ENCODE assay signal across 10 mouse cellular contexts in genomic region chr9:107619546-107619879, GRCm38 (mm10). TPM values are rescaled to one million over a fixed set of nuclear protein-coding genes. Genes with fewer than 3 reads are reported as not detected.
DNase-seq lines count a peak whose midpoint lies in the region; ATAC-seq and TF ChIP-seq lines count a peak whose summit lies in the region.
"Had no signal": no experiment of that assay in that cellular context is flagged by ENCODE, and none has a peak within 500 bp of the region (broad histone marks: within the 10 kb centered on the region; RNA-seq: fewer than 3 reads in every experiment).

No protein-coding gene starts in this region.

- H3K9ac ChIP-seq in forebrain, embryonic 12.5 days, result no peak overlapping the region
- no peak overlapping the region for H3K9ac ChIP-seq in forebrain, postnatal 0 days
- H3K9ac ChIP-seq in lung, embryonic 15.5 days, result no peak overlapping the region
- H3K9ac ChIP-seq in hindbrain, embryonic 12.5 days, result no peak overlapping the region
- no peak overlapping the region for H3K9ac ChIP-seq in neural tube, embryonic 15.5 days (replicated peaks)

- peaks cover 82% of the 10 kb centered on the region for H3K36me3 ChIP-seq in forebrain, embryonic 12.5 days (replicated peaks)
- H3K36me3 ChIP-seq in forebrain, postnatal 0 days (ENCODE audit: insufficient read depth), result peaks cover 53% of the 10 kb centered on the region
- peaks cover 78% of the 10 kb centered on the region for H3K36me3 ChIP-seq in lung, embryonic 15.5 days
- peaks cover 75% of the 10 kb centered on the region for H3K36me3 ChIP-seq in hindbrain, embryonic 12.5 days
- peaks cover 65% of the 10 kb centered on the region for H3K36me3 ChIP-seq in neural tube, embryonic 15.5 days

- no peak for TF ChIP-seq POLR2A in lung, adult 2 months (IDR thresholded peaks at IDR 0.05; ENCODE audit: borderline replicate concordance, extremely low read depth, low read depth, low read length)

- no peak for DNase-seq in forebrain, postnatal 0 days
- no peak for DNase-seq in lung, adult 2 months
- DNase-seq in gastrocnemius, postnatal 4 days (ENCODE audit: low spot score in 2 of 2), result no peak
- no peak for DNase-seq in left cerebral cortex, postnatal 14 days (ENCODE audit: low spot score in 2 of 2)
- DNase-seq: spleen, adult 18-20 months had no signal

- H3K27me3 ChIP-seq in forebrain, embryonic 12.5 days, result no peaks in the 10 kb centered on the region
- no peaks in the 10 kb centered on the region for H3K27me3 ChIP-seq in forebrain, postnatal 0 days (ENCODE audit: insufficient read depth, low read length)
- H3K27me3 ChIP-seq in lung, embryonic 15.5 days, result no peaks in the 10 kb centered on the region
- H3K27me3 ChIP-seq in hindbrain, embryonic 12.5 days, result no peaks in the 10 kb centered on the region
- H3K27me3 ChIP-seq in neural tube, embryonic 15.5 days (replicated peaks), result no peaks in the 10 kb centered on the region
- H3K27me3 ChIP-seq: CH12.LX had no signal

- 87% methylated on average over 13 of the region's 13 CpGs for WGBS in forebrain, embryonic 12.5 days
- 75% methylated on average over 13 of the region's 13 CpGs for WGBS in forebrain, postnatal 0 days
- whole genome bisulfite sequencing in lung, embryonic 15.5 days, result 42% methylated on average over 13 of the region's 13 CpGs
- 46% methylated on average over 13 of the region's 13 CpGs for WGBS in lung, adult 2 months
- WGBS in hindbrain, embryonic 12.5 days, result 86% methylated on average over 13 of the region's 13 CpGs
- WGBS in neural tube, embryonic 15.5 days, result 77% methylated on average over 13 of the region's 13 CpGs

- H3K27ac ChIP-seq in forebrain, embryonic 12.5 days, result peak overlapping the region; percentile 62; the same call in 1 of the 2 replicates
- H3K27ac ChIP-seq in forebrain, postnatal 0 days (ENCODE audit: low read depth, low read length), result no peak overlapping the region
- peak overlapping the region; percentile 88 for H3K27ac ChIP-seq in lung, embryonic 15.5 days
- H3K27ac ChIP-seq in hindbrain, embryonic 12.5 days, result peak overlapping the region; percentile 40; the same call in 1 of the 2 replicates
- H3K27ac ChIP-seq in neural tube, embryonic 15.5 days (replicated peaks), result peak overlapping the region; percentile 45

- H3K4me3 ChIP-seq in forebrain, embryonic 12.5 days (replicated peaks), result no peak overlapping the region
- no peak overlapping the region for H3K4me3 ChIP-seq in forebrain, postnatal 0 days (ENCODE audit: low read depth, low read length)
- no peak overlapping the region for H3K4me3 ChIP-seq in lung, embryonic 15.5 days
- H3K4me3 ChIP-seq in lung, adult 2 months (replicated peaks; ENCODE audit: extremely low read depth, low read depth, low read length), result no peak overlapping the region
- no peak overlapping the region for H3K4me3 ChIP-seq in hindbrain, embryonic 12.5 days
- H3K4me3 ChIP-seq in neural tube, embryonic 15.5 days (replicated peaks), result no peak overlapping the region

- intact Hi-C loops in left cerebral cortex, postnatal 14 days (cut with DNase I), result no loop called here

- no peak for ATAC-seq in forebrain, embryonic 12.5 days (ENCODE audit: low FRiP score)
- ATAC-seq in forebrain, postnatal 0 days, result no peak
- no peak; the same call in none of the 2 replicates for ATAC-seq in lung, embryonic 15.5 days (ENCODE audit: borderline replicate concordance, extremely low read depth, low FRiP score, low TSS enrichment)
- ATAC-seq in hindbrain, embryonic 12.5 days (ENCODE audit: low FRiP score), result no peak
- no peak for ATAC-seq in neural tube, embryonic 15.5 days (ENCODE audit: low FRiP score)

- no peaks in the 10 kb centered on the region for H3K9me3 ChIP-seq in forebrain, embryonic 12.5 days
- no peaks in the 10 kb centered on the region for H3K9me3 ChIP-seq in forebrain, postnatal 0 days (ENCODE audit: low read length)
- no peaks in the 10 kb centered on the region for H3K9me3 ChIP-seq in lung, embryonic 15.5 days
- no peaks in the 10 kb centered on the region for H3K9me3 ChIP-seq in hindbrain, embryonic 12.5 days (replicated peaks)
- H3K9me3 ChIP-seq in neural tube, embryonic 15.5 days (replicated peaks), result no peaks in the 10 kb centered on the region

- no peak overlapping the region for H3K4me2 ChIP-seq in forebrain, embryonic 12.5 days
- no peak overlapping the region for H3K4me2 ChIP-seq in forebrain, postnatal 0 days (ENCODE audit: low read depth)
- no peak overlapping the region for H3K4me2 ChIP-seq in lung, embryonic 15.5 days
- no peak overlapping the region for H3K4me2 ChIP-seq in hindbrain, embryonic 12.5 days (replicated peaks)
- no peak overlapping the region for H3K4me2 ChIP-seq in neural tube, embryonic 15.5 days

- no peak for TF ChIP-seq CTCF in forebrain, postnatal 0 days (IDR thresholded peaks at IDR 0.05; ENCODE audit: low read depth)
- TF ChIP-seq CTCF in lung, adult 2 months (IDR thresholded peaks at IDR 0.05; ENCODE audit: insufficient read depth, low read length), result no peak

- peaks cover 26% of the 10 kb centered on the region for H3K4me1 ChIP-seq in forebrain, embryonic 12.5 days
- H3K4me1 ChIP-seq in forebrain, postnatal 0 days (ENCODE audit: insufficient read depth), result no peaks in the 10 kb centered on the region
- peaks cover 41% of the 10 kb centered on the region for H3K4me1 ChIP-seq in lung, embryonic 15.5 days
- H3K4me1 ChIP-seq in lung, adult 2 months (ENCODE audit: control insufficient read depth, insufficient read depth, low read length), result peaks cover 30% of the 10 kb centered on the region
- peaks cover 26% of the 10 kb centered on the region for H3K4me1 ChIP-seq in hindbrain, embryonic 12.5 days
- H3K4me1 ChIP-seq in neural tube, embryonic 15.5 days, result peaks cover 36% of the 10 kb centered on the region

RNA-seq across cellular contexts. Expression of gene Sema3b, which starts 10.5 kb away (rescaled TPM):
- 1.7 and 2.6 TPM in 2 replicates for polyA plus RNA-seq in forebrain, embryonic 12.5 days (2016; fragmentation: Nextera tagmentation; extraction: Ambion mirVana)
- total RNA-seq in forebrain, postnatal 0 days (2014; rRNA removed), result 6.5 and 6.6 TPM in 2 replicates
- polyA plus RNA-seq in forebrain, postnatal 0 days (2015; fragmentation: Nextera tagmentation; extraction: Ambion mirVana), result 3.9 and 4.4 TPM in 2 replicates
- polyA plus RNA-seq in lung, embryonic 15.5 days (2015; fragmentation: Nextera tagmentation; extraction: Ambion mirVana), result 8.2 and 9.1 TPM in 2 replicates
- 81.0 and 95.6 TPM in 2 replicates for polyA plus RNA-seq in lung, adult 2 months (2012; rRNA removed)
- polyA plus RNA-seq in hindbrain, embryonic 12.5 days (2016; fragmentation: Nextera tagmentation; extraction: Ambion mirVana), result 5.1 TPM in 2 replicates
- 6.6 and 9.7 TPM in 2 replicates for polyA plus RNA-seq in neural tube, embryonic 15.5 days (2015; fragmentation: Nextera tagmentation; extraction: Ambion mirVana)
- 10 to 100 TPM; 50.9 to 52.0 TPM for total RNA-seq in gastrocnemius, postnatal 4 days (2021)
- total RNA-seq in left cerebral cortex, postnatal 14 days (2021), result 1 to 10 TPM; 3.2 to 3.8 TPM

RNA-seq across cellular contexts. Expression of gene Gnai2, which starts 15.7 kb away (rescaled TPM):
- polyA plus RNA-seq in forebrain, embryonic 12.5 days (2016; fragmentation: Nextera tagmentation; extraction: Ambion mirVana), result 570 and 587 TPM in 2 replicates
- 200 and 223 TPM in 2 replicates for total RNA-seq in forebrain, postnatal 0 days (2014; rRNA removed)
- 267 and 287 TPM in 2 replicates for polyA plus RNA-seq in forebrain, postnatal 0 days (2015; fragmentation: Nextera tagmentation; extraction: Ambion mirVana)
- 469 and 478 TPM in 2 replicates for polyA plus RNA-seq in lung, embryonic 15.5 days (2015; fragmentation: Nextera tagmentation; extraction: Ambion mirVana)
- 844 and 991 TPM in 2 replicates for polyA plus RNA-seq in lung, adult 2 months (2012; rRNA removed)
- 516 and 531 TPM in 2 replicates for polyA plus RNA-seq in hindbrain, embryonic 12.5 days (2016; fragmentation: Nextera tagmentation; extraction: Ambion mirVana)
- polyA plus RNA-seq in neural tube, embryonic 15.5 days (2015; fragmentation: Nextera tagmentation; extraction: Ambion mirVana), result 262 and 325 TPM in 2 replicates
- total RNA-seq in gastrocnemius, postnatal 4 days (2021), result 100 to 1,000 TPM; 307 to 340 TPM
- 100 to 1,000 TPM; 205 to 220 TPM for total RNA-seq in left cerebral cortex, postnatal 14 days (2021)

RNA-seq across cellular contexts. Expression of gene Ifrd2, which starts 32.1 kb away (rescaled TPM):
- 22.1 and 26.3 TPM in 2 replicates for polyA plus RNA-seq in forebrain, embryonic 12.5 days (2016; fragmentation: Nextera tagmentation; extraction: Ambion mirVana)
- total RNA-seq in forebrain, postnatal 0 days (2014; rRNA removed), result 11.7 and 13.8 TPM in 2 replicates
- polyA plus RNA-seq in forebrain, postnatal 0 days (2015; fragmentation: Nextera tagmentation; extraction: Ambion mirVana), result 6.2 and 7.4 TPM in 2 replicates
- 40.0 and 44.2 TPM in 2 replicates for polyA plus RNA-seq in lung, embryonic 15.5 days (2015; fragmentation: Nextera tagmentation; extraction: Ambion mirVana)
- polyA plus RNA-seq in lung, adult 2 months (2012; rRNA removed), result 41.5 and 41.8 TPM in 2 replicates
- 19.5 and 21.9 TPM in 2 replicates for polyA plus RNA-seq in hindbrain, embryonic 12.5 days (2016; fragmentation: Nextera tagmentation; extraction: Ambion mirVana)
- 14.4 and 25.2 TPM in 2 replicates for polyA plus RNA-seq in neural tube, embryonic 15.5 days (2015; fragmentation: Nextera tagmentation; extraction: Ambion mirVana)
- 10 to 100 TPM; 31.8 to 35.2 TPM for total RNA-seq in gastrocnemius, postnatal 4 days (2021)
- 1 to 10 TPM; 8.9 to 9.7 TPM for total RNA-seq in left cerebral cortex, postnatal 14 days (2021)

RNA-seq across cellular contexts. Expression of gene Hyal3, which starts 38.9 kb away (rescaled TPM):
- polyA plus RNA-seq in forebrain, embryonic 12.5 days (2016; fragmentation: Nextera tagmentation; extraction: Ambion mirVana), result 0.80 and 1.2 TPM in 2 replicates
- total RNA-seq in forebrain, postnatal 0 days (2014; rRNA removed), result 1.00 and 2.9 TPM in 2 replicates
- 1.3 and 1.5 TPM in 2 replicates for polyA plus RNA-seq in forebrain, postnatal 0 days (2015; fragmentation: Nextera tagmentation; extraction: Ambion mirVana)
- polyA plus RNA-seq in lung, embryonic 15.5 days (2015; fragmentation: Nextera tagmentation; extraction: Ambion mirVana), result 0.99 and 1.4 TPM in 2 replicates
- 1.7 and 1.8 TPM in 2 replicates for polyA plus RNA-seq in lung, adult 2 months (2012; rRNA removed)
- 1.2 and 1.4 TPM in 2 replicates for polyA plus RNA-seq in hindbrain, embryonic 12.5 days (2016; fragmentation: Nextera tagmentation; extraction: Ambion mirVana)
- polyA plus RNA-seq in neural tube, embryonic 15.5 days (2015; fragmentation: Nextera tagmentation; extraction: Ambion mirVana), result 2.0 and 2.2 TPM in 2 replicates
- under 1 TPM; 0.66 to 0.78 TPM for total RNA-seq in gastrocnemius, postnatal 4 days (2021)
- 1 to 10 TPM in 1 of 2 experiments, under 1 TPM in 1; 0.78 to 1.4 TPM for total RNA-seq in left cerebral cortex, postnatal 14 days (2021)

RNA-seq across cellular contexts. Expression of gene Naa80, which starts 40.8 kb away (rescaled TPM):
- 13.7 and 14.2 TPM in 2 replicates for polyA plus RNA-seq in forebrain, embryonic 12.5 days (2016; fragmentation: Nextera tagmentation; extraction: Ambion mirVana)
- total RNA-seq in forebrain, postnatal 0 days (2014; rRNA removed), result 15.8 and 27.0 TPM in 2 replicates
- polyA plus RNA-seq in forebrain, postnatal 0 days (2015; fragmentation: Nextera tagmentation; extraction: Ambion mirVana), result 18.8 and 21.3 TPM in 2 replicates
- 18.2 and 18.6 TPM in 2 replicates for polyA plus RNA-seq in lung, embryonic 15.5 days (2015; fragmentation: Nextera tagmentation; extraction: Ambion mirVana)
- 87.8 and 91.9 TPM in 2 replicates for polyA plus RNA-seq in lung, adult 2 months (2012; rRNA removed)
- polyA plus RNA-seq in hindbrain, embryonic 12.5 days (2016; fragmentation: Nextera tagmentation; extraction: Ambion mirVana), result 13.5 and 15.0 TPM in 2 replicates
- 16.9 and 19.7 TPM in 2 replicates for polyA plus RNA-seq in neural tube, embryonic 15.5 days (2015; fragmentation: Nextera tagmentation; extraction: Ambion mirVana)
- 10 to 100 TPM; 15.5 to 20.5 TPM for total RNA-seq in gastrocnemius, postnatal 4 days (2021)
- 1 to 10 TPM; 8.7 TPM for total RNA-seq in left cerebral cortex, postnatal 14 days (2021)
